Mouse (Mus musculus): ENCODE results near the gene Fabp2.

- TF ChIP-seq EP300 (IDR thresholded peaks at IDR 0.05; ENCODE audit: insufficient read depth, low read depth, low read length) (no peak), CTCF (IDR thresholded peaks at IDR 0.05) (no peak), POLR2A (IDR thresholded peaks at IDR 0.05; ENCODE audit: insufficient read depth, low read depth, low read length) (no peak)
These were observed 48.6 kb downstream of the Fabp2 start for GRCm38 (mm10) chr3:122943387-122943890.
